ENCODE assay signal across 25 mouse cellular contexts in genomic region chr4:117254672-117255071, GRCm38 (mm10). TPM values are rescaled to one million over a fixed set of nuclear protein-coding genes. Genes with fewer than 3 reads are reported as not detected.
DNase-seq lines count a peak whose midpoint lies in the region; ATAC-seq and TF ChIP-seq lines count a peak whose summit lies in the region.
"Had no signal": no experiment of that assay in that cellular context is flagged by ENCODE, and none has a peak within 500 bp of the region (broad histone marks: within the 10 kb centered on the region; RNA-seq: fewer than 3 reads in every experiment).

No protein-coding gene starts in this region.

- peak; percentile 68 for DNase-seq in adrenal gland, adult 2 months
- no peak for DNase-seq in adrenal gland, adult 18-20 months (ENCODE audit: low spot score in 2 of 2)
- no peak for DNase-seq in heart, postnatal 0 days (ENCODE audit: low spot score)
- no peak for DNase-seq in heart, postnatal 36 days
- DNase-seq in kidney, postnatal 0 days (ENCODE audit: low spot score): no peak
- DNase-seq in kidney, postnatal 10 days: no peak
- peak; percentile 43 for DNase-seq in Muller cell, postnatal 12 days (ENCODE audit: inconsistent ontology term)
- DNase-seq in layer of hippocampus, postnatal 25 days (ENCODE audit: extremely low spot score in 1 of 2, low spot score in 1 of 2): no peak
- DNase-seq: cerebellum, adult 11 months; cerebellum, postnatal 36 days; forebrain, postnatal 0 days; gastrocnemius, postnatal 36 days; heart, postnatal 10 days; kidney, adult 11 months; liver, embryonic 13.5 days; midbrain, embryonic 14.5 days; right cerebral cortex, adult 18-20 months; thymus, postnatal 36 days had no signal

- no peak for TF ChIP-seq EP300 in heart, postnatal 0 days (IDR thresholded peaks at IDR 0.05; ENCODE audit: low read depth)

- no peaks in the 10 kb centered on the region for H3K36me3 ChIP-seq in heart, postnatal 0 days (replicated peaks; ENCODE audit: control insufficient read depth, insufficient read depth, low read length)
- H3K36me3 ChIP-seq in kidney, postnatal 0 days (ENCODE audit: insufficient read depth, low read length): no peaks in the 10 kb centered on the region
- H3K36me3 ChIP-seq: forebrain, embryonic 10.5 days; hindbrain, embryonic 15.5 days; limb, embryonic 12.5 days; liver, embryonic 13.5 days; lung, embryonic 15.5 days; neural tube, embryonic 13.5 days had no signal

- intact Hi-C loops in heart, postnatal 36 days (cut with DNase I): no loop called here

- peaks cover 26% of the 10 kb centered on the region for H3K4me1 ChIP-seq in heart, postnatal 0 days (ENCODE audit: control insufficient read depth, insufficient read depth)
- 0 out of 2 replicates have a peak, but pooled peaks cover 7% of the 10 kb centered on the region for H3K4me1 ChIP-seq in kidney, postnatal 0 days (replicated peaks; ENCODE audit: insufficient read depth, low read length)

- peak overlapping the region; percentile 54; the same call in 1 of the 2 replicates for H3K27ac ChIP-seq in heart, postnatal 0 days (ENCODE audit: low read depth)
- H3K27ac ChIP-seq in kidney, postnatal 0 days: no peak overlapping the region
- H3K27ac ChIP-seq: forebrain, embryonic 10.5 days; hindbrain, embryonic 15.5 days; limb, embryonic 12.5 days; liver, embryonic 13.5 days; lung, embryonic 15.5 days; neural tube, embryonic 13.5 days had no signal

- no peak overlapping the region for H3K9ac ChIP-seq in heart, postnatal 0 days (replicated peaks; ENCODE audit: low read depth, low read length)
- 0 out of 2 replicates have a peak overlapping the region, but pooled peaks have one; percentile 23 for H3K9ac ChIP-seq in kidney, postnatal 0 days (ENCODE audit: low read depth, low read length)
- H3K9ac ChIP-seq: forebrain, postnatal 0 days; hindbrain, embryonic 15.5 days; limb, embryonic 12.5 days; liver, embryonic 13.5 days; lung, embryonic 15.5 days; neural tube, embryonic 13.5 days had no signal

- ATAC-seq in heart, postnatal 0 days (ENCODE audit: insufficient read depth, low read depth): no peak
- no peak for ATAC-seq in kidney, postnatal 0 days (replicated peaks; ENCODE audit: low FRiP score, low read depth)
- ATAC-seq: forebrain, postnatal 0 days; Patski had no signal

- no peaks in the 10 kb centered on the region for H3K9me3 ChIP-seq in heart, postnatal 0 days (replicated peaks; ENCODE audit: control insufficient read depth, low read length)
- no peaks in the 10 kb centered on the region for H3K9me3 ChIP-seq in kidney, postnatal 0 days (replicated peaks; ENCODE audit: low read length)
- H3K9me3 ChIP-seq: forebrain, embryonic 10.5 days; hindbrain, embryonic 15.5 days; limb, embryonic 12.5 days; liver, embryonic 13.5 days; lung, embryonic 15.5 days; neural tube, embryonic 13.5 days had no signal

- H3K4me2 ChIP-seq in heart, postnatal 0 days (ENCODE audit: low read depth, low read length): no peak overlapping the region
- no peak overlapping the region for H3K4me2 ChIP-seq in kidney, postnatal 0 days (ENCODE audit: low read length)
- H3K4me2 ChIP-seq: hindbrain, embryonic 15.5 days; limb, embryonic 12.5 days; liver, embryonic 13.5 days; lung, embryonic 15.5 days; neural tube, embryonic 13.5 days had no signal

- H3K27me3 ChIP-seq in heart, postnatal 0 days (ENCODE audit: control insufficient read depth, insufficient read depth, low read length): no peaks in the 10 kb centered on the region
- H3K27me3 ChIP-seq in kidney, postnatal 0 days (ENCODE audit: insufficient read depth, low read length): no peaks in the 10 kb centered on the region
- H3K27me3 ChIP-seq: hindbrain, embryonic 15.5 days; limb, embryonic 12.5 days; lung, embryonic 15.5 days; neural tube, embryonic 13.5 days; Patski had no signal

- 45% methylated on average over 6 of the region's 6 CpGs for WGBS in heart, postnatal 0 days
- WGBS in kidney, postnatal 0 days: 62% methylated on average over 6 of the region's 6 CpGs

- no peak overlapping the region for H3K4me3 ChIP-seq in heart, postnatal 0 days (ENCODE audit: low read depth, low read length)
- no peak overlapping the region for H3K4me3 ChIP-seq in kidney, postnatal 0 days (replicated peaks; ENCODE audit: low read depth, low read length)
- H3K4me3 ChIP-seq: forebrain, embryonic 10.5 days; hindbrain, embryonic 15.5 days; limb, embryonic 12.5 days; liver, embryonic 13.5 days; lung, embryonic 15.5 days; neural tube, embryonic 13.5 days had no signal

- TF ChIP-seq CTCF in heart, postnatal 0 days (IDR thresholded peaks at IDR 0.05; ENCODE audit: low read depth): no peak
- no peak for TF ChIP-seq CTCF in kidney, postnatal 0 days (IDR thresholded peaks at IDR 0.05; ENCODE audit: low read depth)

RNA-seq across cellular contexts. Expression of gene Armh1, which starts 2.7 kb away (rescaled TPM):
- 1 to 10 TPM; 2.2 to 2.8 TPM for total RNA-seq in adrenal gland, adult 2 months (2021)
- polyA plus RNA-seq in adrenal gland, adult 2 months (2012; rRNA removed): 6.1 and 6.7 TPM in 2 replicates
- 1 to 10 TPM; 1.9 to 2.4 TPM for total RNA-seq in adrenal gland, adult 18-20 months (2021)
- 0.27 and 1.4 TPM in 2 replicates for total RNA-seq in heart, postnatal 0 days (2014; rRNA removed; ENCODE audit: low replicate concordance)
- 0.18 and 0.25 TPM in 2 replicates for polyA plus RNA-seq in heart, postnatal 0 days (2015; fragmentation: Nextera tagmentation; extraction: Ambion mirVana)
- total RNA-seq in heart, postnatal 36 days (2021): not detected
- 0.18 and 0.59 TPM in 2 replicates for polyA plus RNA-seq in kidney, postnatal 0 days (2015; fragmentation: Nextera tagmentation; extraction: Ambion mirVana)
- under 1 TPM; 0.52 to 0.79 TPM for total RNA-seq in layer of hippocampus, postnatal 25 days (2021)
- total RNA-seq: gastrocnemius, postnatal 36 days; megakaryocyte progenitor cell, adult 5-6 weeks had no signal
- polyA plus RNA-seq: liver, embryonic 13.5 days had no signal

RNA-seq across cellular contexts. Expression of gene Tmem53, which starts 2.9 kb away (rescaled TPM):
- 10 to 100 TPM; 57.3 to 75.3 TPM for total RNA-seq in adrenal gland, adult 2 months (2021)
- polyA plus RNA-seq in adrenal gland, adult 2 months (2012; rRNA removed): 172 and 232 TPM in 2 replicates
- 10 to 100 TPM; 38.6 to 66.8 TPM for total RNA-seq in adrenal gland, adult 18-20 months (2021)
- 43.2 and 65.9 TPM in 2 replicates for total RNA-seq in heart, postnatal 0 days (2014; rRNA removed; ENCODE audit: low replicate concordance)
- 59.2 and 63.5 TPM in 2 replicates for polyA plus RNA-seq in heart, postnatal 0 days (2015; fragmentation: Nextera tagmentation; extraction: Ambion mirVana)
- total RNA-seq in heart, postnatal 36 days (2021): 10 to 100 TPM; 26.5 to 28.5 TPM
- polyA plus RNA-seq in kidney, postnatal 0 days (2015; fragmentation: Nextera tagmentation; extraction: Ambion mirVana): 34.4 and 40.5 TPM in 2 replicates
- 1 to 10 TPM; 4.6 to 6.0 TPM for total RNA-seq in layer of hippocampus, postnatal 25 days (2021)

Comparison
In these comparisons a context has a peak if more than half of its experiments do, and no peak if none do; other contexts are left out.
1. DNase-seq: peak in adrenal gland, adult 2 months (single experiment) and Muller cell, postnatal 12 days (single experiment); none in adrenal gland, adult 18-20 months (0 of 2), heart, postnatal 0 days (single experiment), heart, postnatal 36 days (0 of 2), kidney, postnatal 0 days (single experiment), kidney, postnatal 10 days (single experiment) and layer of hippocampus, postnatal 25 days (0 of 2).